Comparison of ENCODE assay signal across 11 mouse cellular contexts in the genomic region with DNA sequence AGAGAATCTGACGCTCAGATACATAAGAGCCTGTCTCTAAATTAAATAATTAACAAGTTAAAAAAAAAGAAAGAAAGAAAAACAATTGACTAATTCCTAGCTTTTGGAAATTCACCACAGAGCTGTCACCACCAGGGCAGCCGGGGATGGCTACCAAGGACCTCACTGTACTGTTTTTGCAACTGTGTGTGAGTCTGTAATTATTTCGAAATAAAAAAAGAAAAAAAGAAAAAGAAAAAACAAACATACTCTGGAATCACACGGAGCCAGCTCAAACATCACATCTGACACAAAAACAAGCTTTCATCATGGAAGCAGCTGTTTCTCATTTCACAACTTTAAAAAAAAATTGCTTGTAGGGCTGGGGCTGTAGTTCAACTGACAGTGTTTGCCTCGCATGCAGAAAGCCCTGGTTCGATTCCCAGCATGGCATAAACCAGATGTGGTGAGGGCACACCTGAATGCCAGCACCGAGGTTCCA.
DNase-seq lines count a peak whose midpoint lies in the region; ATAC-seq and TF ChIP-seq lines count a peak whose summit lies in the region.
"Had no signal": no experiment of that assay in that cellular context is flagged by ENCODE, and none has a peak within 500 bp of the region (broad histone marks: within the 10 kb centered on the region; RNA-seq: fewer than 3 reads in every experiment).

No protein-coding gene starts in this region.

- no peaks in the 10 kb centered on the region for H3K79me2 ChIP-seq in liver, adult 2 months (ENCODE audit: control insufficient read depth, insufficient read depth, low read length)

- no peak for TF ChIP-seq EP300 in heart, postnatal 0 days (IDR thresholded peaks at IDR 0.05; ENCODE audit: low read depth)

- H3K9ac ChIP-seq in liver, adult 2 months (ENCODE audit: low read depth, low read length), result no peak overlapping the region
- H3K9ac ChIP-seq in heart, postnatal 0 days (replicated peaks; ENCODE audit: low read depth, low read length), result no peak overlapping the region
- H3K9ac ChIP-seq: limb, embryonic 15.5 days had no signal

- peak; percentile 30 for DNase-seq in gastrocnemius, adult 18-20 months (ENCODE audit: low spot score)
- DNase-seq in gastrocnemius, postnatal 10 days, result no peak
- DNase-seq in liver, adult 2 months (ENCODE audit: extremely low read depth, low read depth, low spot score), result peak; percentile 94
- DNase-seq in liver, result no peak
- DNase-seq in heart, postnatal 0 days (ENCODE audit: low spot score), result peak; percentile 20
- DNase-seq in lung, postnatal 25 days (ENCODE audit: low spot score), result peak; percentile 24
- DNase-seq in spleen, adult 18-20 months, result no peak
- DNase-seq in layer of hippocampus, postnatal 36 days, result no peak
- DNase-seq: thymus, adult 2 months had no signal

- TF ChIP-seq CTCF in liver, adult 2 months (IDR thresholded peaks at IDR 0.05; ENCODE audit: low read depth, low read length), result peak; percentile 45; the same call in 1 of the 2 replicates
- TF ChIP-seq CTCF in heart, postnatal 0 days (IDR thresholded peaks at IDR 0.05; ENCODE audit: low read depth), result no peak

- TF ChIP-seq POLR2A in liver, adult 2 months (IDR thresholded peaks at IDR 0.05; ENCODE audit: extremely low read depth, insufficient read depth, low read length), result no peak

- peaks cover 6% of the 10 kb centered on the region for H3K4me1 ChIP-seq in liver, adult 2 months (ENCODE audit: control insufficient read depth, insufficient read depth, low read length)
- no peaks in the 10 kb centered on the region for H3K4me1 ChIP-seq in heart, postnatal 0 days (ENCODE audit: control insufficient read depth, insufficient read depth)

- no peak overlapping the region for H3K4me3 ChIP-seq in liver, adult 2 months (ENCODE audit: insufficient read depth, low read depth, low read length)
- H3K4me3 ChIP-seq in heart, postnatal 0 days (ENCODE audit: low read depth, low read length), result no peak overlapping the region
- H3K4me3 ChIP-seq: limb, embryonic 15.5 days; midbrain, embryonic 10.5 days had no signal

- no peak overlapping the region for H3K4me2 ChIP-seq in heart, postnatal 0 days (ENCODE audit: low read depth, low read length)
- H3K4me2 ChIP-seq: limb, embryonic 15.5 days had no signal

- H3K27me3 ChIP-seq in liver, adult 2 months (ENCODE audit: control insufficient read depth, insufficient read depth, low read length), result no peaks in the 10 kb centered on the region; the same call in 1 of the 2 replicates
- H3K27me3 ChIP-seq in heart, postnatal 0 days (ENCODE audit: control insufficient read depth, insufficient read depth, low read length), result no peaks in the 10 kb centered on the region
- H3K27me3 ChIP-seq: limb, embryonic 15.5 days had no signal

- no peak for ATAC-seq in heart, postnatal 0 days (ENCODE audit: insufficient read depth, low read depth)

- H3K36me3 ChIP-seq in liver, adult 2 months (ENCODE audit: control insufficient read depth, insufficient read depth, low read length), result no peaks in the 10 kb centered on the region
- H3K36me3 ChIP-seq in heart, postnatal 0 days (replicated peaks; ENCODE audit: control insufficient read depth, insufficient read depth, low read length), result no peaks in the 10 kb centered on the region
- H3K36me3 ChIP-seq: limb, embryonic 15.5 days; midbrain, embryonic 10.5 days had no signal

- H3K27ac ChIP-seq in liver, adult 2 months (replicated peaks; ENCODE audit: insufficient read depth, low read depth, low read length), result 0 out of 2 replicates have a peak overlapping the region, but pooled peaks have one; percentile 2
- H3K27ac ChIP-seq in heart, postnatal 0 days (ENCODE audit: low read depth), result no peak overlapping the region
- H3K27ac ChIP-seq: limb, embryonic 15.5 days; midbrain, embryonic 10.5 days had no signal

- H3K9me3 ChIP-seq in heart, postnatal 0 days (replicated peaks; ENCODE audit: control insufficient read depth, low read length), result no peaks in the 10 kb centered on the region
- H3K9me3 ChIP-seq: limb, embryonic 15.5 days; midbrain, embryonic 10.5 days had no signal

- WGBS in liver, adult 2 months, result 27% methylated on average over 7 of the region's 7 CpGs
- 62% methylated on average over 7 of the region's 7 CpGs for WGBS in heart, postnatal 0 days

Comparison
In these comparisons a context has a peak if more than half of its experiments do, and no peak if none do; other contexts are left out.
1. DNase-seq: peak in gastrocnemius, adult 18-20 months (single experiment), liver, adult 2 months (single experiment), heart, postnatal 0 days (single experiment) and lung, postnatal 25 days (single experiment); none in gastrocnemius, postnatal 10 days (single experiment), liver (single experiment), spleen, adult 18-20 months (0 of 2) and layer of hippocampus, postnatal 36 days (0 of 2).